Mouse (Mus musculus): ENCODE measurements around the gene Med13l.

DNA sequence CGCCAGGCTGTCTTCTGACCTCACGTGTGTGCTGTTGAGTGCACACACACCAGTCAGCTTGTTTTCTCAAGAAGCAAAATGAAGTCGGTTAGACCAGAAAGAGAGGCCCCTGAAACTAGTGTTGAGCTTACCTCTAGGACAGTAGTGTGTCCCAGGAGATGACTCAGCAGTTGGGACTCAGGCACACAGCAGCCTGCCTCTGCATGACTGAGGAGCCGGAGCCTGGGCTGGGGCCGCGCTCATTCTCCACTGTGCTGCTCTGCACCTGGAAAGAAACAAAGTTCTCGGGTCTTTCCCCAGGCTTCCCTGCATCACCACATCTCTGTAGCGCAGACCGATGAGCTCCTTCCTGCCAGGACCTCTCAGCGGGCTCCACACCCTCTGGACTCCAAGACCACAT is 200.5 kb downstream of the Med13l start:
- TF ChIP-seq CTCF (IDR thresholded peaks at IDR 0.05; ENCODE audit: low read depth, low read length) (no peak), POLR2A (IDR thresholded peaks at IDR 0.05; ENCODE audit: extremely low read depth, insufficient read depth, low read length) (no peak)

All from liver, adult 2 months (tissue).